Mouse (Mus musculus): ENCODE data around the gene Ndufs2. TPM values are rescaled to one million over a fixed set of nuclear protein-coding genes. Genes with fewer than 3 reads are reported as not detected.
"Not testable (repeated sequence)": the region's sequence is repeated elsewhere in the genome, so short reads cannot be mapped to it uniquely, and the experiment has no call there.

Ndufs2 gene
- polyA plus RNA-seq, 1 experiment from 2014 or later: 257 TPM

- no peak for ATAC-seq (ENCODE audit: low read depth)
- Histone ChIP-seq H3K27me3 (no peaks in the 10 kb centered on the region), H3K27ac (replicated peaks) (peak overlapping the region; percentile 81), H3K9ac (0 out of 2 replicates have a peak overlapping the region, but pooled peaks have one; percentile 55), H3K4me2 (peak overlapping the region; percentile 64), H3K9me3 (no peaks in the 10 kb centered on the region), H3K36me3 (peaks cover 24% of the 10 kb centered on the region), H3K4me1 (replicated peaks) (peaks cover 70% of the 10 kb centered on the region), H3K4me3 (peak overlapping the region; percentile 59)
- WGBS: 31% methylated on average over 4 of the region's 4 CpGs
Measured at GRCm38 (mm10) chr1:171247916-171248315, 3.3 kb downstream of the Ndufs2 start.

GRCm38 (mm10) chr1:171247453-171247841 is 3.7 kb downstream of the Ndufs2 start:
- peaks cover 29% of the 10 kb centered on the region for H3K36me3 ChIP-seq
- ATAC-seq (ENCODE audit: low read depth): peak; percentile 19; the same call in 1 of the 2 replicates
- WGBS: 12% methylated on average over 13 of the region's 13 CpGs
- no peaks in the 10 kb centered on the region for H3K9me3 ChIP-seq
- H3K4me3 ChIP-seq: peak overlapping the region; percentile 59
- no peaks in the 10 kb centered on the region for H3K27me3 ChIP-seq
- peak overlapping the region; percentile 64 for H3K4me2 ChIP-seq
- peak overlapping the region; percentile 55 for H3K9ac ChIP-seq
- H3K4me1 ChIP-seq (replicated peaks): peaks cover 66% of the 10 kb centered on the region
- H3K27ac ChIP-seq (replicated peaks): peak overlapping the region; percentile 81

- WGBS: 1% methylated on average over 41 of the region's 41 CpGs
Measured at GRCm38 (mm10) chr1:171246709-171247452, 4.3 kb downstream of the Ndufs2 start.

GRCm38 (mm10) chr1:171245353-171245752 is 5.8 kb downstream of the Ndufs2 start:
- no peaks in the 10 kb centered on the region for H3K27me3 ChIP-seq
- no peak overlapping the region for H3K9ac ChIP-seq
- no peak overlapping the region for H3K4me2 ChIP-seq
- 94% methylated on average over 8 of the region's 8 CpGs for WGBS
- H3K36me3 ChIP-seq: peaks cover 48% of the 10 kb centered on the region
- no peak for ATAC-seq (ENCODE audit: low read depth)
- no peak overlapping the region for H3K27ac ChIP-seq (replicated peaks)
- no peaks in the 10 kb centered on the region for H3K9me3 ChIP-seq
- H3K4me1 ChIP-seq (replicated peaks): peaks cover 45% of the 10 kb centered on the region
- H3K4me3 ChIP-seq: no peak overlapping the region

More at GRCm38 (mm10) chr1:171246709-171247452, 4.3 kb downstream of the Ndufs2 start:
- Histone ChIP-seq H3K4me3 (peak overlapping the region; percentile 59), H3K4me2 (peak overlapping the region; percentile 71), H3K9ac (peak overlapping the region; percentile 89), H3K9me3 (no peaks in the 10 kb centered on the region), H3K4me1 (replicated peaks) (peaks cover 61% of the 10 kb centered on the region), H3K27me3 (no peaks in the 10 kb centered on the region), H3K27ac (replicated peaks) (peak overlapping the region; percentile 83), H3K36me3 (peaks cover 35% of the 10 kb centered on the region)
- peak; percentile 92 for ATAC-seq (ENCODE audit: low read depth)

GRCm38 (mm10) chr1:171241952-171242351 is 9.2 kb downstream of the Ndufs2 start:
- H3K9ac ChIP-seq; H3K27me3 ChIP-seq; H3K4me2 ChIP-seq; H3K4me3 ChIP-seq; ATAC-seq (ENCODE audit: low read depth); H3K9me3 ChIP-seq; H3K27ac ChIP-seq (replicated peaks): not testable (repeated sequence)
- peaks cover 81% of the 10 kb centered on the region for H3K36me3 ChIP-seq
- 83% methylated on average over 12 of the region's 12 CpGs for WGBS
- peaks cover 16% of the 10 kb centered on the region for H3K4me1 ChIP-seq (replicated peaks)

- 95% methylated on average over 10 of the region's 10 CpGs for WGBS
- Histone ChIP-seq H3K36me3 (peaks cover 92% of the 10 kb centered on the region), H3K4me3 (no peak overlapping the region)
Measured at GRCm38 (mm10) chr1:171240911-171241310, 10.3 kb downstream of the Ndufs2 start.

GRCm38 (mm10) chr1:171239992-171240744 is 11.0 kb downstream of the Ndufs2 start:
- Histone ChIP-seq H3K9me3 (no peaks in the 10 kb centered on the region), H3K27me3 (no peaks in the 10 kb centered on the region), H3K4me2 (no peak overlapping the region), H3K4me3 (no peak overlapping the region), H3K9ac (no peak overlapping the region), H3K36me3 (peaks cover 94% of the 10 kb centered on the region), H3K4me1 (replicated peaks) (peaks cover 4% of the 10 kb centered on the region; the same call in 1 of the 2 replicates), H3K27ac (replicated peaks) (no peak overlapping the region)
- WGBS: 87% methylated on average over 15 of the region's 15 CpGs
- no peak for ATAC-seq (ENCODE audit: low read depth)

More at GRCm38 (mm10) chr1:171240911-171241310, 10.3 kb downstream of the Ndufs2 start:
- Histone ChIP-seq H3K27ac (replicated peaks) (no peak overlapping the region), H3K4me1 (replicated peaks) (peaks cover 10% of the 10 kb centered on the region), H3K4me2 (no peak overlapping the region), H3K9ac (no peak overlapping the region), H3K9me3 (no peaks in the 10 kb centered on the region), H3K27me3 (no peaks in the 10 kb centered on the region)
- ATAC-seq (ENCODE audit: low read depth): no peak

GRCm38 (mm10) chr1:171238463-171238862 is 12.7 kb downstream of the Ndufs2 start:
- no peak overlapping the region for H3K27ac ChIP-seq (replicated peaks)
- no peak overlapping the region for H3K9ac ChIP-seq
- H3K4me1 ChIP-seq (replicated peaks): no peaks in the 10 kb centered on the region
- H3K27me3 ChIP-seq: no peaks in the 10 kb centered on the region
- no peak overlapping the region for H3K4me2 ChIP-seq
- no peak overlapping the region for H3K4me3 ChIP-seq
- WGBS: 69% methylated on average over 14 of the region's 14 CpGs
- ATAC-seq (ENCODE audit: low read depth): no peak
- peaks cover 97% of the 10 kb centered on the region for H3K36me3 ChIP-seq
- H3K9me3 ChIP-seq: no peaks in the 10 kb centered on the region

- Histone ChIP-seq H3K27me3 (no peaks in the 10 kb centered on the region), H3K4me1 (replicated peaks) (no peaks in the 10 kb centered on the region), H3K27ac (replicated peaks) (no peak overlapping the region), H3K4me2 (no peak overlapping the region), H3K9me3 (no peaks in the 10 kb centered on the region), H3K36me3 (peaks cover 91% of the 10 kb centered on the region), H3K9ac (no peak overlapping the region), H3K4me3 (no peak overlapping the region)
- no peak for ATAC-seq (ENCODE audit: low read depth)
- WGBS: 89% methylated on average over 6 of the region's 6 CpGs
Measured at GRCm38 (mm10) chr1:171237438-171237837, 13.8 kb downstream of the Ndufs2 start.

- Histone ChIP-seq H3K4me2 (no peak overlapping the region), H3K27me3 (no peaks in the 10 kb centered on the region), H3K4me3 (no peak overlapping the region), H3K4me1 (replicated peaks) (no peaks in the 10 kb centered on the region), H3K36me3 (peaks cover 76% of the 10 kb centered on the region), H3K9me3 (no peaks in the 10 kb centered on the region), H3K9ac (no peak overlapping the region), H3K27ac (replicated peaks) (no peak overlapping the region)
- WGBS: 93% methylated on average over 4 of the region's 4 CpGs
- no peak for ATAC-seq (ENCODE audit: low read depth)
Measured at GRCm38 (mm10) chr1:171235791-171236190, 15.4 kb downstream of the Ndufs2 start.

- WGBS: 87% methylated on average over 4 of the region's 4 CpGs
- Histone ChIP-seq H3K9ac (no peak overlapping the region), H3K4me3 (no peak overlapping the region), H3K27me3 (no peaks in the 10 kb centered on the region), H3K36me3 (peaks cover 64% of the 10 kb centered on the region), H3K4me2 (no peak overlapping the region), H3K9me3 (no peaks in the 10 kb centered on the region), H3K27ac (replicated peaks) (no peak overlapping the region), H3K4me1 (replicated peaks) (no peaks in the 10 kb centered on the region)
- ATAC-seq (ENCODE audit: low read depth): no peak
Measured at GRCm38 (mm10) chr1:171234538-171234937, 16.6 kb downstream of the Ndufs2 start.

- no peaks in the 10 kb centered on the region for H3K4me1 ChIP-seq (replicated peaks)
- no peak within 1 kb of the TSS for H3K27ac ChIP-seq (replicated peaks)
- no peak within 1 kb of the TSS for H3K4me3 ChIP-seq
- H3K27me3 ChIP-seq: no peaks in the 10 kb centered on the region
- 93% methylated on average over 14 of the region's 14 CpGs for WGBS
- H3K4me2 ChIP-seq: no peak within 1 kb of the TSS
- peaks cover 60% of the 10 kb centered on the region for H3K36me3 ChIP-seq
- H3K9ac ChIP-seq: no peak within 1 kb of the TSS
- H3K9me3 ChIP-seq: no peaks in the 10 kb centered on the region
- no peak for ATAC-seq (ENCODE audit: low read depth)
Measured at GRCm38 (mm10) chr1:171234126-171234525, 17.1 kb downstream of the Ndufs2 start, which contains the start of gene Fcer1g. Gene Fcer1g, minus strand, starts transcription at chr1:171234365.
